Mouse (Mus musculus): ENCODE data around the gene Kcnmb3. TPM values are rescaled to one million over a fixed set of nuclear protein-coding genes. Genes with fewer than 3 reads are reported as not detected.

The Kcnmb3 gene
- polyA plus RNA-seq, 1 experiment from 2014 or later, result 0.09 TPM

Other genes with a start within 250 kb of the Kcnmb3 start
- 7.8 and 9.4 TPM in 2 replicates for gene Zmat3, start 126.2 kb downstream of the Kcnmb3 start, polyA plus RNA-seq (2015; fragmentation: Nextera tagmentation; extraction: Ambion mirVana)
- gene Pik3ca, start 94.6 kb downstream of the Kcnmb3 start, polyA plus RNA-seq (2015; fragmentation: Nextera tagmentation; extraction: Ambion mirVana), result 14.6 TPM in 2 replicates
- gene Zfp639, start 18.0 kb upstream of the Kcnmb3 start, polyA plus RNA-seq (2015; fragmentation: Nextera tagmentation; extraction: Ambion mirVana), result 36.5 and 40.4 TPM in 2 replicates
- 35.9 and 39.9 TPM in 2 replicates for gene Mfn1, start 37.2 kb upstream of the Kcnmb3 start, polyA plus RNA-seq (2015; fragmentation: Nextera tagmentation; extraction: Ambion mirVana)
- gene Gnb4, start 124.4 kb upstream of the Kcnmb3 start, polyA plus RNA-seq (2015; fragmentation: Nextera tagmentation; extraction: Ambion mirVana), result 53.5 and 55.5 TPM in 2 replicates
- gene Actl6a, start 214.1 kb upstream of the Kcnmb3 start, polyA plus RNA-seq (2015; fragmentation: Nextera tagmentation; extraction: Ambion mirVana), result 149 TPM in 2 replicates
- 308 and 338 TPM in 2 replicates for gene Ndufb5, start 244.8 kb upstream of the Kcnmb3 start, polyA plus RNA-seq (2015; fragmentation: Nextera tagmentation; extraction: Ambion mirVana)
- gene Mrpl47, start 245.4 kb upstream of the Kcnmb3 start, polyA plus RNA-seq (2015; fragmentation: Nextera tagmentation; extraction: Ambion mirVana), result 36.7 and 40.4 TPM in 2 replicates